Mouse (Mus musculus): ENCODE measurements at regions not wholly inside any gene's neighbourhood (a gene's known extent, or its start where the extent isn't known, plus 50 kb on each side); places are given as distances from the start of the nearest gene placed in this dataset.

DNA sequence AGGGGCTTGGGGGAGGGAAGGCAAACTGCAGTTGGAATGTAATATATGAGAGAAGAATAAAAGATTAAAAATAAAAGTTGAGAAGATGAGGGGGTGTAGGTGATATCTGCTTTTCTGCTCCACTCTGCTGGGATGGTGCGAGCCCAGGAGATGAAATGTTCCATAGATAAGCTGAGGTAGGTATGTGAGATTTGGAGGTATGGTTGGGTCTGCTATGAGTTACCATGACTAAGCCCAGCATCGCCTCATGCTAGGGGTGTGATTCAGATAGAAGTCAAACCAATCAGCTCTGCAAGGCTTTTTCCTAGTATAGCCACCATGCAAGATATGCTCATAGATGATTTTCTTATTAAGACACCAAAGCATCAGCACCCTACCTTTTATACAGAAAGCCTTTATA is 312.3 kb downstream of the Nucb2 start:
- no peak overlapping the region for H3K4me3 ChIP-seq
- H3K4me1 ChIP-seq, result no peaks in the 10 kb centered on the region
- H3K27ac ChIP-seq (replicated peaks), result no peak overlapping the region
- no peaks in the 10 kb centered on the region for H3K27me3 ChIP-seq (ENCODE audit: low read depth, poor library complexity, severe bottlenecking)
- H3K36me3 ChIP-seq, result no peaks in the 10 kb centered on the region
- 94% methylated on average over 2 of the region's 2 CpGs for WGBS
- no peaks in the 10 kb centered on the region for H3K9me3 ChIP-seq (replicated peaks)
- DNase-seq (ENCODE audit: low spot score), result no peak

DNA sequence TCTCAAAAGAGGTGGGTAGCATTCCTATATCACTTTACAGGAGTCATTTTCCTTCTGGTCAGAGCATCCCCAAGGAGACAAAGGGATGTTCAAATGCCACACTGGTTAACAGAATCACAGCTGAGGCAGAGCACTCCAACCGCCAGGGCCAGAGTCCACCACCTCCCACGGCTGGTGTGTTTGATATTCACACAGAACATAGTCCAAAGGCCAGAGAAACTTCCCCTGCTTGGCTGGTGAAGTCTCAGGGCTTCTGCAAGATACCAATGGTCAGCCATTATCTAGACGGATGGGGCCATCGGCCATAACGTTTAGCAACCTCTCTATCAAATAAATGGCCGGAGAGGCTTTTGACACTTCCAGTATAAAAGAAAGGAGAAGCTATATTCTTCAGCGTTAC is 313.8 kb downstream of the Nucb2 start:
- no peaks in the 10 kb centered on the region for H3K9me3 ChIP-seq (replicated peaks)
- H3K27ac ChIP-seq (replicated peaks), result no peak overlapping the region
- WGBS, result 93% methylated on average over 7 of the region's 7 CpGs
- no peak for DNase-seq (ENCODE audit: low spot score)
- H3K27me3 ChIP-seq (ENCODE audit: low read depth, poor library complexity, severe bottlenecking), result no peaks in the 10 kb centered on the region
- no peaks in the 10 kb centered on the region for H3K36me3 ChIP-seq
- no peaks in the 10 kb centered on the region for H3K4me1 ChIP-seq
- no peak overlapping the region for H3K4me3 ChIP-seq

DNA sequence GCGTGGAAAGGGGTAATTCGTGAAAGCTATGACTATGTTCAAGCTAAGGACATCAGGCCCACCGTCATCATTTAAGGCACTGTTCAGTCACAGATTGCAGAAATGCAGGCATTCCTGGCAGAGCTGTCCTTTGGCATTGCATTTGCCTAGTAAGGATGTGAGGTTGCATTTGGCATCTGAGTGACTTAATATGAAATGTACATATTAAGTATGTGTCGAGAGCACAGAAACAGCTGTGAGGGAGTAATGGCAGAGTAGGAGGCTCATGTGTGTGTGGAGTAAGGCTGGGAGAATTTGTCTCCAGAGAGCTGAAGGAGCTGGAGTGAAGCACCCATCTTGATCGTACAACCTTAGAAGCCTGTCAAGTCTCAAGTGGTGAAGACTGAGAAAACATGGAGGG is 316.4 kb downstream of the Nucb2 start:
- no peaks in the 10 kb centered on the region for H3K36me3 ChIP-seq
- no peak for DNase-seq (ENCODE audit: low spot score)
- WGBS, result 92% methylated on average over 5 of the region's 5 CpGs
- H3K27me3 ChIP-seq (ENCODE audit: low read depth, poor library complexity, severe bottlenecking), result no peaks in the 10 kb centered on the region
- H3K9me3 ChIP-seq (replicated peaks), result no peaks in the 10 kb centered on the region
- H3K4me3 ChIP-seq, result no peak overlapping the region
- no peaks in the 10 kb centered on the region for H3K4me1 ChIP-seq
- H3K27ac ChIP-seq (replicated peaks), result no peak overlapping the region

DNA sequence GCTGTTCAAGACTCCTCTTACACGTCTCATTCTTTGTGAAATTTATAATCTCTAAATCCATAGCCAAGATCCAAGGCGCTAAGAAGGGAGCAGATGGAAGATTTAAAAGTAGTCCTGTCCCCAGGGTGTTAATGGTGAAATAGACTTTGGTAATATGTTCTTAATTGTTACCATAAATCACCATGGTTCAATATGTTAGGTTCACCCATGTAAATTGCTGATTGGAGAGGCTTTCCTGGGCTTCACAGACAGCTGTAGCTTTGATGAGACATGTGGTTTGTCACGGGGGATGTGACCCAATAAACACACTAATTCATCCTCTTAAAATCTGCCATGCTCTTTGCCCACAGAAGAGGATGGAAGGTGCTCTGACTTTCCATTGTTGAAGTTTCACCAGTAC is 338.7 kb downstream of the Nucb2 start:
- Histone ChIP-seq H3K36me3 (no peaks in the 10 kb centered on the region), H3K4me3 (no peak overlapping the region), H3K27ac (replicated peaks) (no peak overlapping the region), H3K9me3 (replicated peaks) (no peaks in the 10 kb centered on the region), H3K4me1 (no peaks in the 10 kb centered on the region), H3K27me3 (ENCODE audit: low read depth, poor library complexity, severe bottlenecking) (no peaks in the 10 kb centered on the region)
- 83% methylated on average over 3 of the region's 3 CpGs for WGBS
- no peak for DNase-seq (ENCODE audit: low spot score)

DNA sequence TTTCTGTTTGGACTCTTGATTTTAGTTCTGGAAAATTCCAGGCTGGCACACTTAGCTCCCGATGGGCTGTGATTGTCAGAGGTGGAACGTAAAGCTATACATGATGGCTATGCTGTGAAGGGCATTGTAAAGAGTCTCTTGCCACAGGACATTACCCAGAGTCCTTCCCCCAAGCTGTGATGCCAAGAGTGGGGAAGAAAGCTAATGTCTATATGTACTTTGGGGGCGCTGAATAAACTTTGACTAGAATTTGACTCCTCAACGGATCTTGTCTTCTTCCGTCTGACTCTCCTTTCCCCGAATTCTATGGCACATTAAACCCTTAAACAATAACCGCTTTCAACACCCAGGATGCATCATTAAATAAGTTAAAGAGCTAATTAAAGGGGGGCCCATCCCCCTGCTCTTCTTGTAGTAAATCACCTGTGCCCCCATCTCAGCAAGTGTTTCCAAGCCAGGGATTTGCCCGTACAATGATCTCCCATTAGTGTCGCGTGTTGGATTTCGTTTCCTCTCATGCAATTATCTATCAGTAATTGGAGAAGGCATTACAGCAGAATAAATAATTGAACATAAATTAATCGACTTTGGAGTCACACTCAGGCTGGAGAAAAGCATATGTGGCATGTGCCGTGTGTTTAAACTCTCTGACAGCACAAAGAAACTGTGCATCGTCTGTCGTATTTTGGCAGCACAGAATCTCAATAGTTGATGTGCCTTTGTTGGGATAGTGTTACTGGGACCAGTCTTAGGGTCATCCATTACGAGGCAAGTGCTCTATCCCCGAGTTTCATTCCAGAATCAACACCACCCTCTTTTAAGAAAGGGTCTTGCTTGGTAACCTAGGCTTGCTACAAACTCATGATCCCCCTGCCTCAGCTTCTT is 343.9 kb downstream of the Nucb2 start:
- H3K36me3 ChIP-seq, result no peaks in the 10 kb centered on the region
- no peaks in the 10 kb centered on the region for H3K27me3 ChIP-seq (ENCODE audit: low read depth, poor library complexity, severe bottlenecking)
- 91% methylated on average over 17 of the region's 17 CpGs for WGBS
- no peak overlapping the region for H3K27ac ChIP-seq (replicated peaks)
- H3K4me1 ChIP-seq, result no peaks in the 10 kb centered on the region
- no peaks in the 10 kb centered on the region for H3K9me3 ChIP-seq (replicated peaks)
- no peak for DNase-seq (ENCODE audit: low spot score)
- H3K4me3 ChIP-seq, result no peak overlapping the region

DNA sequence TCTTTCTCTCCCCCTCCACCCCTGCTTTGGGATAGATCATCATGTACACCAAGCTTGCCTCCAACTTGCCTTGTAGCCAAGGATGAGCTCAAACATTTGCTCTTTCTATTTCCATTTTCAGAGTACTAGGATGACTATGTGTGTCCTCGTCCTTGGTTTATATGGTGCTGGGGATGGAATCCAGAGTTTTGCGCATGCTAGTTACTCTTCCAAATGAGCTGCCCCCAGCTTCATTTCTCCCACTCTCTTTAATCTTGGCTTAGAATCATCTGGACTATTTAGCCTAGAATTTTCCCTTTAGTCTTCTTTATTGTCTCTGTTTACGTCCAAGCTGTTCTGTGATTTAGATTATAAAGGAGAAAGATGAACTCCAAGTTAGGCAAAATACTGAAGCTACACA is 349.2 kb downstream of the Nucb2 start:
- Histone ChIP-seq H3K4me1 (no peaks in the 10 kb centered on the region), H3K9me3 (replicated peaks) (no peaks in the 10 kb centered on the region), H3K27ac (replicated peaks) (no peak overlapping the region), H3K27me3 (ENCODE audit: low read depth, poor library complexity, severe bottlenecking) (no peaks in the 10 kb centered on the region), H3K4me3 (no peak overlapping the region), H3K36me3 (no peaks in the 10 kb centered on the region)
- WGBS, result 96% methylated on average over 3 of the region's 3 CpGs
- no peak for DNase-seq (ENCODE audit: low spot score)

DNA sequence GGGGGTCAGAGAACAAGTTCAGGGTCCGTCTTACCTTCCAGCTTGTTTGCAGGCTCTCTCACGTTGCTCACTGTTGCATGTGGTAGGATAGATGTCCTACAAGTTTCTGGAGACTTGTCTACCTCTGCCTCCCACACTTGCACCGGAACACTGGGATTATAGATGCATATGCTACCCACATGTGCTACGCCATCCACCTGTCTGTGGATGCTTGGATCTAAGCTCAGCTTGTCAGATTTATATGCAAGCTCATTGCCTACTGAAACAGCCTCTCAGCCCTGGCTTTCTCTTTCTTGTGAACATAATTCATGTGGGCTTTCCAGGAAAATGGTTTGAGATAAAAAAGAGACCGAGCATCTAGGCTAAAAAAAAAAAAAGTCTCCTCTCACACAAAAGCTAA is 353.0 kb downstream of the Nucb2 start:
- DNase-seq (ENCODE audit: low spot score), result no peak
- H3K27me3 ChIP-seq (ENCODE audit: low read depth, poor library complexity, severe bottlenecking), result no peaks in the 10 kb centered on the region
- H3K4me1 ChIP-seq, result no peaks in the 10 kb centered on the region
- WGBS, result 87% methylated on average over 5 of the region's 5 CpGs
- no peak overlapping the region for H3K27ac ChIP-seq (replicated peaks)
- H3K36me3 ChIP-seq, result no peaks in the 10 kb centered on the region
- no peaks in the 10 kb centered on the region for H3K9me3 ChIP-seq (replicated peaks)
- no peak overlapping the region for H3K4me3 ChIP-seq

DNA sequence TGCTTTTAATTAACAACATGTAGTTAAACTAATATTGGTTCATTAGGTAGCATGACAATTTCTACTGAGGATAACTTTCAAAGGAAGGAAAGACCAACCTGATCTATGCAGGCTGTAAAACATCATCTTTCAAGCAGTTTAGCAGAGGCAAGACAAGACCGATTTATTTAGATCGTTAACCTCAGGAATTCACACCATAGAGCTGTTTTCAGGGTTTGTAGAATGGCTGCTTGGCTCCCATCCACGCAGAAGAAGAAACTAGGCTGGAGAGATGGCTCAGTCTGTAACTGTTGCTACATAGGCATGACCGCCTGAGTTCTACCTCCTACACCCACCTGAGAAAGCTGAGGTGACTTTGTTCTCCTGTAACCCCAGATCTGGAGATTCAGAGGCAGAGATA is 353.6 kb downstream of the Nucb2 start:
- Histone ChIP-seq H3K36me3 (no peaks in the 10 kb centered on the region), H3K27ac (replicated peaks) (no peak overlapping the region), H3K9me3 (replicated peaks) (no peaks in the 10 kb centered on the region), H3K4me1 (no peaks in the 10 kb centered on the region), H3K4me3 (no peak overlapping the region), H3K27me3 (ENCODE audit: low read depth, poor library complexity, severe bottlenecking) (no peaks in the 10 kb centered on the region)
- 94% methylated on average over 4 of the region's 4 CpGs for WGBS
- no peak for DNase-seq (ENCODE audit: low spot score)

DNA sequence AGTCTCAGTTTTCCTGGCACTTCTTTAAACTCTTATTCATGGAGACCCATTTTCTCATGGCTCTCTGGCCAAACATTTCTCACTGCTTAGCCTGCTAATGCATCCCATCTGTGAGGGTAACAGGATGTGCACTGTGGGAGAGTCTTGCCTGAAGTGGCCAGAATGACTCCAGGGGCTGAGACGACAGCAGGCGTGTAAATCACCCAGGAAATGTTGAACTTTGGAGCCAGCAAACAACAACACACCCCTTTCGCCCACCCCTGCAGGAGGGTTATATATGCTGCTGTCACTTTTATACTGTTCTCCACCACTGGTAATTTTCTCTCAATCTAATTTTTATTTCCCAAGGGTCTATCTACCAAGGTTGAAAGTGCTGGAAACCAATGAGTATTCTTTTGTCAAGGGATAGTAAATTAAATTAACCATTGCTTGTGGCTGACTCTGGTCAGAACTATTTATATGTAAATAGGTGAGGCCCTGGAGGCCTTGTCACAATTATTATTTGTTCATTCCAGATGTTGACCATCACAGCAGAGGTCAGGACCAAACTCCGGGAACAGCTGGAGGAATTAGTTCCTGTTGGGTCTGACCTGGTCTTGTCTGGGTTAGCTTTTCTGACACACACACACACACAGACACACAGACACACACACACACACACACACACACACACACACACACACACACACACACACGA is 378.2 kb downstream of the Nucb2 start:
- WGBS, result 72% methylated on average over 5 of the region's 5 CpGs
- H3K4me1 ChIP-seq, result no peaks in the 10 kb centered on the region
- no peaks in the 10 kb centered on the region for H3K27me3 ChIP-seq (ENCODE audit: low read depth, poor library complexity, severe bottlenecking)
- no peaks in the 10 kb centered on the region for H3K9me3 ChIP-seq (replicated peaks)
- H3K4me3 ChIP-seq, result no peak overlapping the region
- H3K36me3 ChIP-seq, result no peaks in the 10 kb centered on the region
- DNase-seq (ENCODE audit: low spot score), result no peak
- no peak overlapping the region for H3K27ac ChIP-seq (replicated peaks)

DNA sequence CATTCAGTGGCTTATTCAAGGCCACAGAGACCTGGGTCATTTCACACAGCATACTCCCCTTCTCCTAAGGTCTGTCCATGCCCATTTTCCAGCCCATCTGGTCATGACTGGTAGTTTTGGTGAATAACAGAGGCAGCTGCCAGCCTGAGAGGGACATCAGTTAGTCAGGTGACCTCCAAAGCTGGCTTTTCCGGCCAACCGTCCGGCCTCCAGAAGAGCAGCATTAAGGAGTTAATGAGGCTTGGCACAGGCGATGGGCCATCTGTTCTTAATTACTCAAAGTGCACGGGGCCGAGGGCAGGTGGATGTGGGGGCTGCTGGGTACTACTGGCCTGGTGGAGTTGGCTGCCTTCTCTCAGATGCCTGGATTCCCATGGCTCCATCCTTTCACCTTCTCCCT is 389.7 kb downstream of the Nucb2 start:
- H3K36me3 ChIP-seq, result no peaks in the 10 kb centered on the region
- DNase-seq (ENCODE audit: low spot score), result no peak
- no peak overlapping the region for H3K4me3 ChIP-seq
- H3K4me1 ChIP-seq, result no peaks in the 10 kb centered on the region
- H3K27ac ChIP-seq (replicated peaks), result no peak overlapping the region
- no peaks in the 10 kb centered on the region for H3K9me3 ChIP-seq (replicated peaks)
- no peaks in the 10 kb centered on the region for H3K27me3 ChIP-seq (ENCODE audit: low read depth, poor library complexity, severe bottlenecking)
- WGBS, result 83% methylated on average over 6 of the region's 6 CpGs

DNA sequence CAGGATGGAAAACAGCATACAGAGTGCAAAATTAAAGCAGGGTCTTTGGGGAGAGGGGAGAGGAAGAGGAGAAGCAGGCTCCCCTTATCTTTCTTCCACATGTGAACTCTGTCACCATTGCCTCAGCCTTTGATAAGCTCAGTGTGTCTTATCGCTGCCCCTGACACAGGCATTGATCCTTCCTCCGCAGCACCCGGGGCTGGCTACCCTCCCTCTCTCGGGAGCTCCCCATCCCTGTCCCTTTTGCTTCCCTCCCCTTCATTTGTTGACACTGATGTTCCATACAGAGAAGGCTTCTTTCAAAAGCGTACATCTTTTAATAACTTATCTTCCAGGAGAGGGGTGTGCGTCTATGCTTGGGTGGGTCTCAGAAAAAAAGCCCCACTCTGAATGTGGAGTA is 411.6 kb downstream of the Nucb2 start:
- no peaks in the 10 kb centered on the region for H3K9me3 ChIP-seq (replicated peaks)
- H3K27me3 ChIP-seq (ENCODE audit: low read depth, poor library complexity, severe bottlenecking), result no peaks in the 10 kb centered on the region
- 0 out of 2 replicates have a peak, but pooled peaks cover 4% of the 10 kb centered on the region for H3K4me1 ChIP-seq
- 60% methylated on average over 6 of the region's 6 CpGs for WGBS
- no peaks in the 10 kb centered on the region for H3K36me3 ChIP-seq
- no peak overlapping the region for H3K27ac ChIP-seq (replicated peaks)
- no peak for DNase-seq (ENCODE audit: low spot score)
- no peak overlapping the region for H3K4me3 ChIP-seq

DNA sequence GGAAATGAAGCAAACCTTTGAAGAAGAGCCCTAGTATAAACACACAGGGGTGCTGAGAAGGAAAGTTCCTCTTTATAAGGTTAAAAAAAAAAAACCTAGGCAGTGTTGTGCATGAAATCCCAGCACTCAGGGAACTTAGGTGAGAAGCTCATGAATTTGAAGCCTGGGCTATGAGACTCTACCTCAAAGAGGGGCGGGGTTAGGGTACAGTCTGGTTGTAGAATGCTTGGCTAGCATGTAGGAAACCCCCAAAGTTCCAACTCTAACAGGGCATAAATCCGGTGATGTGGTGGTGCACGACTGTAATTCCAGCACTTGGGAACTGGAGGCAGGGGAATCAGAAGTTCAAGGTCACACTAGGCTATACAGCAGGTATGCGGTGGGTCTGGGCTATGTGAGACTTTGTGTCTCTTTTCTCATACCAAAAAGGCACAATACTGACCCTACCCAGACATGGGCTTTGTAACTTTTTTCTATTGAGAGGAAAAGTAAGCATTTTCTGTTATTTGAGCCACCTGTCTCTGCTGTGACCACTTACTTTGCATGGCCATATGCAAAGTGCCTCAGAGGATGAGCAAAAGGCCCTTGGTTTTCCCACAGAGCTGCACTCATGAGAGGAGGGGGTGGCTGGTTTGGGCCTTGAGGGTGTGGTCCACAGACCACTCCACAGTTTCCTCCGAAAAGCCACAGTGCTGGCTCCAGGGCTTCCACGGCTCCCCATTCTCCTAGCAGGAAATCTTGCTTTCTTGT is 413.9 kb downstream of the Nucb2 start:
- H3K4me1 ChIP-seq, result 0 out of 2 replicates have a peak, but pooled peaks cover 4% of the 10 kb centered on the region
- no peak overlapping the region for H3K4me3 ChIP-seq
- H3K9me3 ChIP-seq (replicated peaks), result no peaks in the 10 kb centered on the region
- WGBS, result 89% methylated on average over 6 of the region's 6 CpGs
- no peaks in the 10 kb centered on the region for H3K36me3 ChIP-seq
- H3K27ac ChIP-seq (replicated peaks), result no peak overlapping the region
- no peaks in the 10 kb centered on the region for H3K27me3 ChIP-seq (ENCODE audit: low read depth, poor library complexity, severe bottlenecking)
- no peak for DNase-seq (ENCODE audit: low spot score)

DNA sequence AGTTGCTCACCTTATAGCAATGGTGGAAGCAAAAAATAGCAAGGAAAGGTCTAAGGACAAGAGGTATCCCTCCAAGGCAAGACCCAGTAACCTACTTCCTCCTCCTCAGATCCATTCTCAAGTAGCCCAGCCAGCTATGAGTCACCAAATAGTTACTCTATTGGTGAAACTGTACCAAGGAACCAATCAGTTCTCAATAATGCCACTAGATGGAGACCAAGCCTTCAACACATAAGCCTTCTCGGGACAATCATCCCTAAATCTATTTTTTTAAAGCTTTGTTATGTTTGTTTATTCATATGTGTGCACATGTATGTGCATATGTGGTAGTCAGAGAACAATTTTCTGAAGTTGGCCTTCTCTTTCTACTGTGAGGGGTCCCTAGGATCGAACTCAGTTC is 434.3 kb upstream of the Xylt1 start:
- WGBS, result 86% methylated on average over 2 of the region's 2 CpGs
- Histone ChIP-seq H3K4me1 (no peaks in the 10 kb centered on the region), H3K36me3 (no peaks in the 10 kb centered on the region), H3K27ac (replicated peaks) (no peak overlapping the region), H3K4me3 (no peak overlapping the region), H3K9me3 (replicated peaks) (no peaks in the 10 kb centered on the region), H3K27me3 (ENCODE audit: low read depth, poor library complexity, severe bottlenecking) (no peaks in the 10 kb centered on the region)
- no peak for DNase-seq (ENCODE audit: low spot score)
